Mouse (Mus musculus) C2C12 (cell line): ENCODE measurements around the gene Rptor.

Experiments used
- CEBPB ChIP-seq: IDR thresholded peaks from one replicate; pipeline ENCODE4 v1.6.1; 2011; ENCODE audit warnings: low read depth, mild to moderate bottlenecking, control low read depth, moderate library complexity
- CTCF ChIP-seq: IDR thresholded peaks from one replicate; pipeline ENCODE4 v1.5.1; 2011; ENCODE audit not compliant: control insufficient read depth, insufficient read depth, insufficient read length
- FOSL1 ChIP-seq: IDR thresholded peaks from one replicate; pipeline ENCODE4 v1.8.0; 2011; ENCODE audit warnings: mild to moderate bottlenecking, low read length; ENCODE audit not compliant: poor library complexity, insufficient read depth, severe bottlenecking
- MYOD1 ChIP-seq: IDR thresholded peaks from one replicate; pipeline ENCODE4 v1.6.1; 2011; ENCODE audit warnings: low read depth; ENCODE audit not compliant: control insufficient read depth, insufficient read length
- MYOG ChIP-seq: IDR thresholded peaks from one replicate; pipeline ENCODE4 v1.6.1; 2011; ENCODE audit not compliant: control insufficient read depth, insufficient read length; ENCODE audit errors: extremely low read depth
- USF1 ChIP-seq: IDR thresholded peaks from one replicate; pipeline ENCODE4 v1.6.1; 2011; ENCODE audit warnings: low read depth, mild to moderate bottlenecking, control low read depth, moderate library complexity

DNA sequence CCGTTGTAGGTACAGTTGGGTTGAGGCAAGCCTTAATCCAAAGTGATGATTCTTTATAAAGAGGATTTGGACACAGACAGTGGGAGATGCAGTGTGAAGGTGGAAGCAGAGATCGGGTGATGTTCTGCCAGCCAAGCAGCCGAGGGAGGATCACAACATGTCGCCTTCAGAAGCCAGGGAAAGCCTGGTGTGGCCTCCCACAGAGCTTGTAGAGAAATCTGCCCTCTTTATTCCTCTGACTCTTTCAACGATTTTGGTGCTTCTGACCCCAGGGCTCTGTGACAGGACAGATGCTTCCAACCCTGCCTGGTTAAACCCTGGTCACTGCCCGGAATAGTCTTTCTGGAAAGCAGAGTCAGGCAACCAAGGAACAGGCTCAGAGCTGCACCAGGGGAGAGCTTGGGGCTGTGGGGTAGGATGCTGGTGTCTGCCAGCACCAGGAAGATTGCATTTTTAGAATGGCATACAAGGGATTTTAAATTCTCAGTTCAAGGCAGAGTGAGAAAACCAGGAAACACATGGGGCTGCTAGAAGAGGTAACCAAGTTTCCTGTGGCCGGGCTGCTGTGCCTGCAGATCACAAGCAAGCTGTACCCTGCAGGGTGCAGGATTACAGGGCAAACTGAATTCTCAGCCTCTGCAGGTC, 304.4 kb downstream of the Rptor start:
- no peak for TF ChIP-seq CTCF
- no peak for TF ChIP-seq CEBPB
- no peak for TF ChIP-seq MYOG
- no peak for TF ChIP-seq FOSL1
- TF ChIP-seq MYOD1, result no peak
- no peak for TF ChIP-seq USF1
